Mouse (Mus musculus) myocyte (in vitro differentiated cells): ENCODE data around the gene Tpp1. TPM values are rescaled to one million over a fixed set of nuclear protein-coding genes. Genes with fewer than 3 reads are reported as not detected.

Source experiments
- H3K27me3 ChIP-seq: one replicate; pipeline ENCODE4 v1.6.1; 2011; ENCODE audit not compliant: control insufficient read depth, insufficient read depth, insufficient read length
- H3K36me3 ChIP-seq: one replicate; pipeline ENCODE4 v1.6.1; 2011; ENCODE audit not compliant: control insufficient read depth, insufficient read depth
- H3K4me2 ChIP-seq: one replicate; pipeline ENCODE4 v1.6.1; 2011; ENCODE audit warnings: low read depth, control low read depth
- H3K4me3 ChIP-seq: one replicate; pipeline ENCODE4 v1.5.1; 2011; ENCODE audit warnings: mild to moderate bottlenecking, control low read depth, moderate library complexity
- H3K79me2 ChIP-seq: one replicate; pipeline ENCODE4 v1.6.1; 2011; ENCODE audit not compliant: control insufficient read depth, insufficient read depth
- H3ac ChIP-seq: one replicate; pipeline ENCODE4 v1.6.1; 2011; ENCODE audit not compliant: control insufficient read depth, insufficient read length
- CEBPB ChIP-seq: IDR thresholded peaks from 2 replicates; pipeline ENCODE4 v1.6.1; 2011; ENCODE audit warnings: mild to moderate bottlenecking, moderate library complexity; ENCODE audit not compliant: poor library complexity, insufficient read depth, severe bottlenecking
- E2F4 ChIP-seq: IDR thresholded peaks from one replicate; pipeline ENCODE4 v1.6.1; 2011; ENCODE audit warnings: mild to moderate bottlenecking, control low read depth, moderate library complexity; ENCODE audit not compliant: insufficient read depth
- MAX ChIP-seq: IDR thresholded peaks from one replicate; pipeline ENCODE4 v1.6.1; 2011; ENCODE audit warnings: low read depth, mild to moderate bottlenecking, control low read depth
- MYOD1 ChIP-seq, 3 experiments: IDR thresholded peaks; one replicate each; pipeline ENCODE4 v1.6.1; 2011; ENCODE audit warnings: control low read depth in 2 of 3, low read depth in 2 of 3, mild to moderate bottlenecking in 2 of 3, moderate library complexity in 1 of 3; ENCODE audit not compliant: insufficient read length in 2 of 3, control insufficient read depth in 1 of 3
- MYOG ChIP-seq, 3 experiments: IDR thresholded peaks; one replicate each; pipeline ENCODE4 v1.6.1; 2011; ENCODE audit warnings: control low read depth in 2 of 3, low read depth in 2 of 3, mild to moderate bottlenecking in 2 of 3; ENCODE audit not compliant: insufficient read length in 2 of 3, control insufficient read depth in 1 of 3, insufficient read depth in 1 of 3
- POLR2A ChIP-seq: IDR thresholded peaks from one replicate; pipeline ENCODE4 v1.6.1; 2011; ENCODE audit warnings: low read depth, mild to moderate bottlenecking, control low read depth, moderate library complexity; ENCODE audit not compliant: insufficient read length
- POLR2AphosphoS2 ChIP-seq: IDR thresholded peaks from one replicate; pipeline ENCODE4 v1.6.1; 2011; ENCODE audit warnings: low read depth, control low read depth; ENCODE audit not compliant: insufficient read length
- REST ChIP-seq: IDR thresholded peaks from one replicate; pipeline ENCODE4 v1.6.1; 2011; ENCODE audit warnings: mild to moderate bottlenecking, control low read depth, moderate library complexity; ENCODE audit not compliant: insufficient read depth, insufficient read length
- SRF ChIP-seq: IDR thresholded peaks from one replicate; pipeline ENCODE4 v1.6.1; 2011; ENCODE audit warnings: low read depth; ENCODE audit not compliant: control insufficient read depth, insufficient read length
- TCF12 ChIP-seq: IDR thresholded peaks from one replicate; pipeline ENCODE4 v1.6.1; 2011; ENCODE audit warnings: mild to moderate bottlenecking, control low read depth; ENCODE audit not compliant: poor library complexity, insufficient read depth, severe bottlenecking
- TCF3 ChIP-seq: IDR thresholded peaks from one replicate; pipeline ENCODE4 v1.6.1; 2011; ENCODE audit warnings: low read depth, control low read depth; ENCODE audit not compliant: insufficient read length
- USF1 ChIP-seq: IDR thresholded peaks from one replicate; pipeline ENCODE4 v1.6.1; 2011; ENCODE audit warnings: low read depth, mild to moderate bottlenecking, control low read depth, moderate library complexity
- polyA plus RNA-seq: library from polyadenylated mRNA; unstranded; fragments of >200 nt; fragmentation: generic; extraction: Trizol; gene quantifications from one replicate; pipeline ENCODE4 v1.2.1, GENCODE M21; 2012; ENCODE audit warnings: missing spikeins

The Tpp1 gene
- polyA plus RNA-seq, 1 experiment, result 40.4 TPM

- TF ChIP-seq MAX, result no peak
- TF ChIP-seq MYOG (IDR thresholded peaks at IDR 0.05; ENCODE audit: control insufficient read depth in 1 of 3, insufficient read depth in 1 of 3, insufficient read length in 2 of 3, low read depth in 2 of 3), result no peak
- no peak for TF ChIP-seq TCF3
- TF ChIP-seq MYOD1 (IDR thresholded peaks at IDR 0.05; ENCODE audit: control insufficient read depth in 1 of 3, insufficient read length in 2 of 3, low read depth in 2 of 3), result no peak
- no peak for TF ChIP-seq CEBPB
- no peak for TF ChIP-seq REST
- no peak for TF ChIP-seq POLR2A
- TF ChIP-seq TCF12, result no peak
- no peak for TF ChIP-seq E2F4
- no peak for TF ChIP-seq USF1
- no peak for TF ChIP-seq SRF
- TF ChIP-seq POLR2AphosphoS2, result no peak
- peaks cover 3% of the 10 kb centered on the region for H3K36me3 ChIP-seq
Observed at GRCm38 (mm10) chr7:105721916-105722315, 30.1 kb downstream of the Tpp1 start.

DNA sequence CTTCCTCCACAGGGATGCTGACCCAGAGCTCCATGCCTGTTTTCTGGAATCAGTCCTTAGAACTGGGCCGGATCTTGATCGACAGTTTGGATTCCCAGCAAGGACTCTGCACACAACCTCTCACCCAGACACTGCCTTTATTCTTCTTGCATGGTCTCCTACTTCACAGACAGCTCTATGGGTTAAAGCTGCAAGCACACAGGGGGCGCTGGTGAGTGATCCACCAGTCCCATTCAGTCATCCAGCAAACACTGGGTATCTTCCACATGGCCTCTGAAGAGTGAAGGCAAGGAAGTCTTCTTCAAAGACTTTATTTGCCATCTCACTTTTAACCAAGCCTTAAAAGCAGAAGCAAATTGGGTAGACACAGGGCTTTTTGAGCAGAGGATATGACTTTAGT is 36.7 kb downstream of the Tpp1 start:
- Histone ChIP-seq H3K4me3 (no peak overlapping the region), H3K79me2 (no peaks in the 10 kb centered on the region), H3K27me3 (no peaks in the 10 kb centered on the region), H3K36me3 (no peaks in the 10 kb centered on the region), H3K4me2 (no peak overlapping the region), H3ac (no peak overlapping the region)
- TF ChIP-seq MYOG (IDR thresholded peaks at IDR 0.05; ENCODE audit: control insufficient read depth in 1 of 3, insufficient read depth in 1 of 3, insufficient read length in 2 of 3, low read depth in 2 of 3) (no peak), E2F4 (no peak), POLR2A (no peak), USF1 (no peak), CEBPB (no peak), MYOD1 (IDR thresholded peaks at IDR 0.05; ENCODE audit: control insufficient read depth in 1 of 3, insufficient read length in 2 of 3, low read depth in 2 of 3) (no peak), POLR2AphosphoS2 (no peak), MAX (no peak), TCF12 (no peak), SRF (no peak), TCF3 (no peak), REST (no peak)

More at GRCm38 (mm10) chr7:105721916-105722315, 30.1 kb downstream of the Tpp1 start:
- Histone ChIP-seq H3K4me2 (no peak overlapping the region), H3ac (no peak overlapping the region), H3K27me3 (no peaks in the 10 kb centered on the region), H3K4me3 (no peak overlapping the region), H3K79me2 (no peaks in the 10 kb centered on the region)

DNA sequence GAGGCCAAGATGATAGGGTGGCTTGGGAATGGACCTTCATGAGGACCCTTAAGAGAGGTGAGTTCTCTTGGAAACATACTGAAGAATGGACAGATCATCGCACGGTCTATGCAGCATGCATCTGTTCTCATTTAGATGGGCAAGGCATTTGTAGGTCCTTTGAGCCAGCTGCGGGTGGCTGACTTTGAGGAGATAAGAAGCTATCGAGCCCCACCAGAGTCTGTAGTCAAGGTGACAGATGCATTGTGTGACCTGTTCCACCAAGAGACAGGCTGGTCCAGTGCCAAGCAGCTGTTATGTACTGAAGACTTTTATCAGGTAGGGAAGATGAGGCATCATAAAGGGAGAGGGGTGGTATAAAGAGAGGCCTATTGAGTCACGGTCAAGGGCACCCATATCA is 43.3 kb downstream of the Tpp1 start:
- Histone ChIP-seq H3K27me3 (peaks cover 4% of the 10 kb centered on the region), H3ac (no peak overlapping the region), H3K36me3 (no peaks in the 10 kb centered on the region), H3K4me3 (no peak overlapping the region), H3K4me2 (no peak overlapping the region), H3K79me2 (no peaks in the 10 kb centered on the region)
- TF ChIP-seq REST (no peak), CEBPB (no peak), MYOG (IDR thresholded peaks at IDR 0.05; ENCODE audit: control insufficient read depth in 1 of 3, insufficient read depth in 1 of 3, insufficient read length in 2 of 3, low read depth in 2 of 3) (no peak), MYOD1 (IDR thresholded peaks at IDR 0.05; ENCODE audit: control insufficient read depth in 1 of 3, insufficient read length in 2 of 3, low read depth in 2 of 3) (no peak), E2F4 (no peak), TCF3 (no peak)

DNA sequence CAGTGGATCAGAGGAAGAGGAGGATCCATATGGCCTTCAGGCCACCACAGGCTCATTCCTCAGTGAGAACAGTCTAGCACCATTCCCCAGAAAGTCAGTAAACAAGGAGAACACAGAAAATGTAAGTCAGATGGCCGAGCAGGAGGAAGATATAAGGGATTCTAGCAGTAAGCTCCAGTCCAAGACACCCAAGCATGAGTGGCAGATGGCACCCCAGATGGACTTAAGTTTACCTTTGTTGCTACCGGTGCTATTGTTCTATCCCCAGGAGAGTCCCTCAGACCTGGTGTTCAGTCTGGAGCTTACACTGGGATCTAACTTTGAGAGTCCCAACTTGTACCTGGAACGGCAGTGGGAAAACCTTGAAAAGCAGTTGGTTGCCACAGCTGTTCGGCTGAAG is 48.2 kb downstream of the Tpp1 start:
- Histone ChIP-seq H3K27me3 (peaks cover 9% of the 10 kb centered on the region), H3K36me3 (no peaks in the 10 kb centered on the region), H3ac (no peak overlapping the region), H3K79me2 (no peaks in the 10 kb centered on the region), H3K4me3 (no peak overlapping the region), H3K4me2 (no peak overlapping the region)
- TF ChIP-seq TCF12, result no peak
- TF ChIP-seq POLR2A, result no peak
- no peak for TF ChIP-seq TCF3
- no peak for TF ChIP-seq E2F4
- no peak for TF ChIP-seq MYOD1 (IDR thresholded peaks at IDR 0.05; ENCODE audit: control insufficient read depth in 1 of 3, insufficient read length in 2 of 3, low read depth in 2 of 3)
- TF ChIP-seq SRF, result no peak
- TF ChIP-seq USF1, result no peak
- no peak for TF ChIP-seq POLR2AphosphoS2
- no peak for TF ChIP-seq MYOG (IDR thresholded peaks at IDR 0.05; ENCODE audit: control insufficient read depth in 1 of 3, insufficient read depth in 1 of 3, insufficient read length in 2 of 3, low read depth in 2 of 3)
- no peak for TF ChIP-seq CEBPB
- TF ChIP-seq MAX, result no peak
- TF ChIP-seq REST, result no peak

- TF ChIP-seq MYOD1 (IDR thresholded peaks at IDR 0.05; ENCODE audit: control insufficient read depth in 1 of 3, insufficient read length in 2 of 3, low read depth in 2 of 3), result no peak
- no peak for TF ChIP-seq CEBPB
- no peak for TF ChIP-seq E2F4
- TF ChIP-seq TCF12, result no peak
- no peak for TF ChIP-seq TCF3
- TF ChIP-seq MAX, result no peak
- TF ChIP-seq REST, result no peak
- TF ChIP-seq POLR2AphosphoS2, result no peak
- no peak for TF ChIP-seq SRF
- TF ChIP-seq USF1, result no peak
- TF ChIP-seq MYOG (IDR thresholded peaks at IDR 0.05; ENCODE audit: control insufficient read depth in 1 of 3, insufficient read depth in 1 of 3, insufficient read length in 2 of 3, low read depth in 2 of 3), result no peak
- TF ChIP-seq POLR2A, result no peak
- no peak overlapping the region for H3K4me3 ChIP-seq
- H3K4me2 ChIP-seq, result no peak overlapping the region
- no peaks in the 10 kb centered on the region for H3K79me2 ChIP-seq
- no peaks in the 10 kb centered on the region for H3K36me3 ChIP-seq
- H3K27me3 ChIP-seq, result peaks cover 9% of the 10 kb centered on the region
- H3ac ChIP-seq, result no peak overlapping the region
Observed at GRCm38 (mm10) chr7:105703184-105703583, 48.9 kb downstream of the Tpp1 start.
